Mouse (Mus musculus) heart, postnatal 0 days (tissue): ENCODE measurements around the gene Mst1. TPM values are rescaled to one million over a fixed set of nuclear protein-coding genes. Genes with fewer than 3 reads are reported as not detected.

Source experiments
- ATAC-seq: fragments of 200-750 bp; cut with Nextera tagmentation; 2 replicates; pipeline ENCODE4 v1.8.0; 2017; ENCODE audit warnings: low read depth, moderate number of reproducible peaks, moderate library complexity; ENCODE audit not compliant: insufficient read depth
- DNase-seq: peaks from one replicate; pipeline ENCODE4 v3.0.0-alpha.2; 2016; ENCODE audit warnings: low spot score
- H3K27ac ChIP-seq: fragments of 300-500 bp; sonication (generic); 2 replicates; pipeline ENCODE4 v1.5.1; 2014; ENCODE audit warnings: low read depth, mild to moderate bottlenecking
- H3K27me3 ChIP-seq: fragments of 300-500 bp; sonication (generic); 2 replicates; pipeline ENCODE4 v1.6.1; 2014; ENCODE audit warnings: low read length, mixed read lengths; ENCODE audit not compliant: control insufficient read depth, insufficient read depth
- H3K36me3 ChIP-seq: fragments of 300-500 bp; sonication (generic); replicated peaks from 2 replicates; pipeline ENCODE4 v1.6.1; 2014; ENCODE audit warnings: low read length, mixed read lengths; ENCODE audit not compliant: control insufficient read depth, insufficient read depth
- H3K4me1 ChIP-seq: fragments of 300-500 bp; sonication (generic); 2 replicates; pipeline ENCODE4 v1.6.1; 2014; ENCODE audit warnings: antibody characterized with exemption; ENCODE audit not compliant: control insufficient read depth, insufficient read depth
- H3K4me2 ChIP-seq: fragments of 300-500 bp; sonication (generic); 2 replicates; pipeline ENCODE4 v1.6.1; 2014; ENCODE audit warnings: low read depth, mild to moderate bottlenecking, low read length, moderate library complexity
- H3K4me3 ChIP-seq: fragments of 300-500 bp; sonication (generic); 2 replicates; pipeline ENCODE4 v1.5.1; 2014; ENCODE audit warnings: low read depth, low read length
- H3K9ac ChIP-seq: fragments of 300-500 bp; sonication (generic); replicated peaks from 2 replicates; pipeline ENCODE4 v1.6.1; 2014; ENCODE audit warnings: low read depth, low read length, mixed read lengths
- H3K9me3 ChIP-seq: fragments of 300-500 bp; sonication (generic); replicated peaks from 2 replicates; pipeline ENCODE4 v1.6.1; 2016; ENCODE audit warnings: low read length; ENCODE audit not compliant: control insufficient read depth
- CTCF ChIP-seq: IDR thresholded peaks from 2 replicates; pipeline ENCODE4 v1.5.1; 2016; ENCODE audit warnings: antibody characterized with exemption, control low read depth, low read depth
- EP300 ChIP-seq: IDR thresholded peaks from 2 replicates; pipeline ENCODE4 v1.6.1; 2016; ENCODE audit warnings: antibody characterized with exemption, low read depth
- WGBS: fragments of 180-500 bp; shearing (Covaris S2); extraction: QIAGEN DNeasy Blood & Tissue Kit; methylation state at CpG from one replicate; pipeline ENCODE4 v1.1.7; 2014; 5-methylcytosine and 5-hydroxymethylcytosine counted together
- polyA plus RNA-seq: library from polyadenylated mRNA; unstranded; fragments of >200 nt; fragmentation: Nextera tagmentation; extraction: Ambion mirVana; gene quantifications from 2 replicates; pipeline ENCODE4 v1.2.1, GENCODE M21; 2015
- total RNA-seq: library from RNA; depleted of rRNA; stranded (reverse); fragments of >200 nt; gene quantifications from 2 replicates; pipeline ENCODE4 v1.2.3, GENCODE M21; 2014; ENCODE audit warnings: low replicate concordance

The Mst1 gene
- total and polyA plus RNA-seq, 2 experiments from 2014 or later: not detected

DNA sequence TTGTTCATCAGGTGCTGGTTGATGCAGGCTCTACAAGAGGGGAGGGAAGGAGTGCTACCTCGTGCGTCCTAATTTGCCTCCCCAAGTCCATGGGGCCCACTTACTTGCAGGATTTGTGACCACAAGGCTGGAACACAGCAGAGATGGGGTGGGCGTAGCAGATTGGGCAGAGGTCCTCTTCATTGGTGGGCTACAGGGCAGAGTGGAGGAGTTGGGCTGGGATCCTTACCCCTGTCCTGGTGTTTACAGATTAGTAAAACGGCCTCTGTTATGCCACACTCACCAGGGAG is 28.4 kb upstream of the Mst1 start:
- Histone ChIP-seq H3K4me2 (no peak overlapping the region), H3K36me3 (peaks cover 52% of the 10 kb centered on the region), H3K4me1 (peaks cover 15% of the 10 kb centered on the region), H3K9me3 (no peaks in the 10 kb centered on the region), H3K9ac (no peak overlapping the region), H3K4me3 (no peak overlapping the region), H3K27ac (no peak overlapping the region), H3K27me3 (no peaks in the 10 kb centered on the region)
- TF ChIP-seq EP300 (no peak), CTCF (no peak)
- DNase-seq (no peak), ATAC-seq (no peak)
- WGBS: 89% methylated on average over 4 of the region's 4 CpGs

DNA sequence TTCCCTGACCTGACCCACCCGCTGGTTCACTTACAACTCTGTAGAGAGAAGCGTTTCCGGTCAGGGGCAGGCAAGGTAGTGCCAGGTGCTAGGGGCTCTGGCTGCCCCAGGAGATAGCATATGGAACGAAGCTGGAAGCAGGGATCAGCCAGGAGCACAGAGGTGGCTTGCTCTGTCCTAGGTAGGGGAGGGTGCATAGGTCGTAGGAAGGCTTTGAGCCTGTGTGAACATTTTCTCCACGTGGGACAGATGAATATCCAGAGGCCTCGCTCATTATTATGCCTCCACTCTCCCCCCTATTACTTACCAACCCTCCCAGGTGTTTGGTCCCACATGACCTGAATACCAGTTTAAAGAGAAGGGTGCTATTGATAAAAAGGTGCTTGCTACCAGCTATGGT is 27.8 kb upstream of the Mst1 start:
- 63% methylated on average over 7 of the region's 7 CpGs for WGBS
- DNase-seq: no peak
- Histone ChIP-seq H3K4me2 (no peak overlapping the region), H3K4me3 (no peak overlapping the region), H3K36me3 (peaks cover 49% of the 10 kb centered on the region), H3K27me3 (no peaks in the 10 kb centered on the region), H3K9me3 (no peaks in the 10 kb centered on the region), H3K27ac (peak overlapping the region; percentile 69; the same call in 1 of the 2 replicates), H3K9ac (no peak overlapping the region), H3K4me1 (peaks cover 15% of the 10 kb centered on the region)
- no peak for ATAC-seq
- TF ChIP-seq EP300: no peak
- no peak for TF ChIP-seq CTCF

DNA sequence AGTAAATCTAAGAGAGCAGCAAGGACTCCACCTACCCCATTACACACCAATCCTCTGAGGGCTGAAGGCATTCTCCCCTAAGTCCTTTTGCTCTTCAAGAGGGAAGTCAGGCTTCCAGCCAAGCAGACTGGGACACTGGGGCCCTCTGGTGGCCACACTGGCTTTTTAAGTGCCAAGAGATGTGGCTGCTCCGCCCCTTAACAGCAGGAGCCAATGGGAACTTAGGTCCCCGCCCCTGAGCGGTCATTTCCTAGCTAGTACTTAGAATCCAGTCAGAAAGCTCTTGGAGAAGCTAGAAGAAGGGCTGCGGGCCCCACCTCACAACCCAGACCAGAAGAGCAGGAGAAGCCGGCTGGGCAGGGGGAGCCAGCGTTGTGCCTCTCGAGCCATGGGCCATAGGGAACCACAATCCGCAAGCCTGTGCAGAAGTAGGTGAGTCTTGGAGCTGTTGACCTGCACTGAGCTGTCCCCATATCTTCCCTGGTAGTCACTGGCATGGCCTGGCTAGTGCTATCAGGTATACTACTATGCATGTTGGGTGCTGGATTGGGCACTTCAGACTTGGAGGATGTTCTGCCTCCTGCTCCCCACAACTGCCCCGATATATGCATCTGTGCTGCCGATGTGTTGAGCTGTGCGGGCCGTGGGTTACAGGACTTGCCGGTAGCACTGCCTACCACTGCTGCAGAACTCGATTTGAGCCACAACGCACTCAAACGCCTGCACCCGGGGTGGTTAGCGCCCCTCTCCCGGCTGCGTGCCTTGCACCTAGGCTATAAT is 27.2 kb upstream of the Mst1 start, which contains the start of gene Amigo3:
Gene Amigo3, plus strand, starts transcription at position 275 of the 780 bp plus-strand sequence.
- Histone ChIP-seq H3K9ac (no peak within 1 kb of the TSS; the same call in 1 of the 2 replicates), H3K4me2 (peak within 1 kb of the TSS; percentile 62), H3K4me1 (peaks cover 10% of the 10 kb centered on the region), H3K27ac (peak within 1 kb of the TSS; percentile 69; the same call in 1 of the 2 replicates), H3K4me3 (peak within 1 kb of the TSS; percentile 20; the same call in 1 of the 2 replicates), H3K36me3 (peaks cover 50% of the 10 kb centered on the region), H3K27me3 (no peaks in the 10 kb centered on the region), H3K9me3 (no peaks in the 10 kb centered on the region)
- peak; percentile 92 for TF ChIP-seq CTCF
- TF ChIP-seq EP300: no peak
- WGBS: 53% methylated on average over 20 of the region's 20 CpGs
- DNase-seq (peak; percentile 98), ATAC-seq (peak; percentile 63)

DNA sequence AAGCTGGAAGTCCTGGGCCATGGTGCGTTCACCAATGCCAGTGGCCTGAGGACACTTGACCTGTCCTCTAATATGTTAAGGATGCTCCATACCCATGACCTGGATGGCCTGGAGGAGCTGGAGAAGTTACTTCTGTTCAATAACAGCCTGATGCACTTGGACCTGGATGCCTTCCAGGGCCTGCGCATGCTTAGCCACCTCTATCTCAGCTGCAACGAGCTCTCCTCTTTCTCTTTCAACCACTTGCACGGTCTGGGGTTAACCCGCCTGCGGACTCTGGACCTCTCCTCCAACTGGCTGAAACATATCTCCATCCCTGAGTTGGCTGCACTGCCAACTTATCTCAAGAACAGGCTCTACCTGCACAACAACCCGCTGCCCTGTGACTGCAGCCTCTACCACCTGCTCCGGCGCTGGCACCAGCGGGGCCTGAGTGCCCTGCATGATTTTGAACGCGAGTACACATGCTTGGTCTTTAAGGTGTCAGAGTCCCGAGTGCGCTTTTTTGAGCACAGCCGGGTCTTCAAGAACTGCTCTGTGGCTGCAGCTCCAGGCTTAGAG is 26.5 kb upstream of the Mst1 start:
- ATAC-seq: no peak
- Histone ChIP-seq H3K36me3 (peaks cover 56% of the 10 kb centered on the region), H3K27me3 (no peaks in the 10 kb centered on the region), H3K4me2 (no peak overlapping the region), H3K4me3 (no peak overlapping the region), H3K4me1 (peaks cover 5% of the 10 kb centered on the region; the same call in 1 of the 2 replicates), H3K9me3 (no peaks in the 10 kb centered on the region), H3K9ac (no peak overlapping the region; the same call in 1 of the 2 replicates), H3K27ac (no peak overlapping the region)
- no peak for DNase-seq
- 81% methylated on average over 15 of the region's 15 CpGs for WGBS
- TF ChIP-seq EP300 (no peak), CTCF (no peak)

DNA sequence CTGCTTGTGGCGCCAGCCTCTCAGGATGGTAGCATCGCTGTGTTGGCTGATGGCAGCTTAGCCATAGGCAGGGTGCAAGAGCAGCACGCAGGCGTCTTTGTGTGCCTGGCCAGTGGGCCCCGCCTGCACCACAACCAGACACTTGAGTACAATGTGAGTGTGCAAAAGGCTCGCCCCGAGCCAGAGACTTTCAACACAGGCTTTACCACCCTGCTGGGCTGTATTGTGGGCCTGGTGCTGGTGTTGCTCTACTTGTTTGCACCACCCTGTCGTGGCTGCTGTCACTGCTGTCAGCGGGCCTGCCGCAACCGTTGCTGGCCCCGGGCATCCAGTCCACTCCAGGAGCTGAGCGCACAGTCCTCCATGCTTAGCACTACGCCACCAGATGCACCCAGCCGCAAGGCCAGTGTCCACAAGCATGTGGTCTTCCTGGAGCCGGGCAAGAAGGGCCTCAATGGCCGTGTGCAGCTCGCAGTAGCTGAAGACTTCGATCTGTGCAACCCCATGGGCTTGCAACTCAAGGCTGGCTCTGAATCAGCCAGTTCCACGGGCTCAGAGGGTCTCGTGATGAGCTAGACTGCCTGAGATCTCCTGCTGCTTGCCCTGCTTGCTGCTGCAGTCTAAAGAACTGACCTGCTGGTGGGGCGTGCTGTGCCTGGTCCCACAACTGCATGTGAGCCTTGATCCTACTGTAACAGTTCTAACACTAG is 25.8 kb upstream of the Mst1 start:
- ATAC-seq (no peak), DNase-seq (no peak)
- Histone ChIP-seq H3K36me3 (peaks cover 64% of the 10 kb centered on the region), H3K27ac (no peak overlapping the region), H3K9me3 (no peaks in the 10 kb centered on the region), H3K4me2 (no peak overlapping the region), H3K27me3 (no peaks in the 10 kb centered on the region), H3K4me3 (no peak overlapping the region), H3K4me1 (peaks cover 5% of the 10 kb centered on the region; the same call in 1 of the 2 replicates), H3K9ac (no peak overlapping the region)
- 84% methylated on average over 22 of the region's 22 CpGs for WGBS
- no peak for TF ChIP-seq EP300
- no peak for TF ChIP-seq CTCF
